Mouse (Mus musculus) heart, embryonic 15.5 days (tissue): ENCODE measurements at regions not wholly inside any gene's neighbourhood (a gene's known extent, or its start where the extent isn't known, plus 50 kb on each side); places are given as distances from the start of the nearest gene placed in this dataset.

Experiments
- ATAC-seq: fragments of 200-750 bp; cut with Nextera tagmentation; replicated peaks from 2 replicates; pipeline ENCODE4 v1.8.0; 2017; ENCODE audit warnings: low read depth, moderate TSS enrichment; ENCODE audit not compliant: insufficient number of reproducible peaks, insufficient read depth, low FRiP score
- H3K27ac ChIP-seq: fragments of 300-500 bp; sonication (generic); 2 replicates; pipeline ENCODE4 v1.5.1; 2015; ENCODE audit warnings: mild to moderate bottlenecking, inconsistent platforms
- H3K27me3 ChIP-seq: fragments of 300-500 bp; sonication (generic); 2 replicates; pipeline ENCODE4 v1.6.1; 2015; ENCODE audit warnings: inconsistent platforms
- H3K36me3 ChIP-seq: fragments of 300-500 bp; sonication (generic); 2 replicates; pipeline ENCODE4 v1.6.1; 2015; ENCODE audit warnings: mild to moderate bottlenecking, inconsistent platforms
- H3K4me1 ChIP-seq: fragments of 300-500 bp; sonication (generic); replicated peaks from 2 replicates; pipeline ENCODE4 v1.6.1; 2015; ENCODE audit warnings: inconsistent platforms
- H3K4me2 ChIP-seq: fragments of 300-500 bp; sonication (generic); 2 replicates; pipeline ENCODE4 v1.6.1; 2015; ENCODE audit warnings: inconsistent platforms, mild to moderate bottlenecking, moderate library complexity
- H3K4me3 ChIP-seq: fragments of 300-500 bp; sonication (generic); 2 replicates; pipeline ENCODE4 v1.5.1; 2015; ENCODE audit warnings: mild to moderate bottlenecking, inconsistent platforms
- H3K9ac ChIP-seq: fragments of 300-500 bp; sonication (generic); 2 replicates; pipeline ENCODE4 v1.6.1; 2015; ENCODE audit warnings: mild to moderate bottlenecking, inconsistent platforms
- H3K9me3 ChIP-seq: fragments of 300-500 bp; sonication (generic); replicated peaks from 2 replicates; pipeline ENCODE4 v1.6.1; 2016; ENCODE audit warnings: inconsistent platforms
- WGBS: fragments of 180-500 bp; shearing (Covaris S2); methylation state at CpG from one replicate; pipeline ENCODE4 v1.1.7; 2015; ENCODE audit warnings: mixed read lengths; 5-methylcytosine and 5-hydroxymethylcytosine counted together

- 83% methylated on average over 8 of the region's 8 CpGs for WGBS
These were observed 135.9 kb upstream of the Mkln1 start for GRCm38 (mm10) chr6:31262651-31263050.

GRCm38 (mm10) chr6:31263821-31264220, 134.7 kb upstream of the Mkln1 start:
- 70% methylated on average over 6 of the region's 6 CpGs for WGBS
- Histone ChIP-seq H3K27ac (no peak overlapping the region), H3K36me3 (no peaks in the 10 kb centered on the region), H3K4me3 (no peak overlapping the region), H3K4me1 (no peaks in the 10 kb centered on the region), H3K9me3 (no peaks in the 10 kb centered on the region), H3K27me3 (no peaks in the 10 kb centered on the region), H3K9ac (no peak overlapping the region), H3K4me2 (no peak overlapping the region)
- ATAC-seq: no peak

More at GRCm38 (mm10) chr6:31262651-31263050, 135.9 kb upstream of the Mkln1 start:
- Histone ChIP-seq H3K4me3 (no peak overlapping the region), H3K27me3 (no peaks in the 10 kb centered on the region), H3K4me2 (no peak overlapping the region), H3K4me1 (no peaks in the 10 kb centered on the region), H3K9me3 (no peaks in the 10 kb centered on the region), H3K9ac (no peak overlapping the region), H3K36me3 (no peaks in the 10 kb centered on the region), H3K27ac (no peak overlapping the region)
- ATAC-seq: no peak

DNA sequence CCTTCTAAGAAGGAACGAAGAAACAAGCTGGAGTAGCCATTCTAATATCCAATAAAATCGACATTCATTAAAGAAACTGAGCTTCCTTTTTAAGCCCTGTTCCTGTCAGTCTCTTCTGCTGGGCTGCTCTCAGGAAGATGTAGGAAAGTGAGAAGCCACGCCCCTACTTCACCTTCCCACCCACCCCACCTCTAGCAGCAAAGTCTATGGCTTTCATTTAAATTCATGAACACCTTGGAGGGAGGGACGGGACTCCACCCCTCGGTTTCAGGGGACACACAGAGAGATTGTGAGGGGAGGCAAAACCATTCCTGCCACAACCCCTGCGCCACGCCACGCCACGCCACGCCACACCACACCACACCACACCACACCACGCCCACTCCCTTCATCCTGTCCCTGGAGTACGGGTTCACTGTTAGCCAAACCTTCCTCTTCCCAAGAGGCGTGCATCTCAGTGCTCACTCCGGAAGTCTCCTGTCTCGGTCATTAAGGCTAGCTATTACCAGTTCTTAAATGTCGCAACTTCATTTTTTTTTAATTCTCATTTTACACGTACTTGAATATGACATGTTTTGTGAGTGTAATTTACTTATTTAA, 132.0 kb upstream of the Mkln1 start:
- Histone ChIP-seq H3K27ac (no peak overlapping the region), H3K4me3 (no peak overlapping the region), H3K36me3 (no peaks in the 10 kb centered on the region), H3K27me3 (no peaks in the 10 kb centered on the region), H3K9ac (no peak overlapping the region), H3K9me3 (no peaks in the 10 kb centered on the region), H3K4me2 (no peak overlapping the region), H3K4me1 (no peaks in the 10 kb centered on the region)
- ATAC-seq: no peak
- WGBS: 66% methylated on average over 17 of the region's 17 CpGs

DNA sequence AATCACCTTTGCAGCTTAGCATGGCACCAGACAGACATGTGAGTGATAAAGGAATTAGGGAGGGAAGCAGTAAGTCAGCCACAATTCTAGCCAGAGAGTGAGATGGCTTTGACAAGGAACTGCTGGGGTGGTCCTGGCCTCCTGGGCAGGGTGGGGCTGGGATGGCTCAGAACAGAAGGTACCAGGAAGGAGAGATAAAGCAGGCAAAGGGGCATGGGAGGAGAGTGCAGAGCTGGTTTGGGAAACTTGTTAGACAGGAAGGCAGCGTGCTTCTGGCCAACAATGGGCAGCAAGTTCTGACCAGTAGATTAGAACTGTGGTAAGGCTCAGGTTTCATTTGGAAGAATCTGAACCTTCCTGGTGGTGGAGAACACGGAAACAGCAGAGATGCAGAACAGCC, 130.5 kb upstream of the Mkln1 start:
- Histone ChIP-seq H3K27me3 (no peaks in the 10 kb centered on the region), H3K27ac (no peak overlapping the region), H3K4me3 (no peak overlapping the region), H3K9ac (no peak overlapping the region), H3K4me2 (no peak overlapping the region), H3K9me3 (no peaks in the 10 kb centered on the region), H3K4me1 (no peaks in the 10 kb centered on the region), H3K36me3 (no peaks in the 10 kb centered on the region)
- ATAC-seq: no peak
- WGBS: 57% methylated on average over 2 of the region's 2 CpGs

DNA sequence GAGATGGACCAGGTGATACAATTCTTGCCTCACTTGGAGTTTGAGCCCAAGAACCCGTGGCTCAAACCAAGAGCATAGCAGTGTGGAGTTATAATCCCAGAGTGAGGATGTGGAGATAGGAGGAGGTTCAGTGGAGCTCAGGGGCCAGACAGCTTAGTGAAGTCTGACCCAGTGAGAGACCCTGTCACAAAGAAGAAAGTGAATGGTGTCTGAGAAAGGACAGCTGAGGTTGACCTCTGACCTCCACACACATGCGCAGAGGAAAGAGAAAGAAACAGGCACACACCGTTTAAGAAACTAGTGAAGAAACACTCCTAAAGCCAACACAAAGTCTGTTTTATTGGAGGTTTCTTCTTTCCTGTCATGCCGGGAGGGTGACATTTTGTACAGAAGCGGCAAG, 124.7 kb upstream of the Mkln1 start:
- Histone ChIP-seq H3K27me3 (no peaks in the 10 kb centered on the region), H3K4me3 (no peak overlapping the region), H3K27ac (no peak overlapping the region), H3K9ac (no peak overlapping the region), H3K4me2 (no peak overlapping the region), H3K9me3 (no peaks in the 10 kb centered on the region), H3K36me3 (no peaks in the 10 kb centered on the region), H3K4me1 (no peaks in the 10 kb centered on the region)
- WGBS: 60% methylated on average over 5 of the region's 5 CpGs
- no peak for ATAC-seq

GRCm38 (mm10) chr6:31274236-31274635, 124.3 kb upstream of the Mkln1 start:
- no peak overlapping the region for H3K4me3 ChIP-seq
- 21% methylated on average over 11 of the region's 11 CpGs for WGBS
- H3K9ac ChIP-seq: no peak overlapping the region
- no peaks in the 10 kb centered on the region for H3K9me3 ChIP-seq
- H3K4me1 ChIP-seq: no peaks in the 10 kb centered on the region
- no peaks in the 10 kb centered on the region for H3K36me3 ChIP-seq
- H3K4me2 ChIP-seq: no peak overlapping the region
- no peak for ATAC-seq
- H3K27me3 ChIP-seq: no peaks in the 10 kb centered on the region
- H3K27ac ChIP-seq: no peak overlapping the region

DNA sequence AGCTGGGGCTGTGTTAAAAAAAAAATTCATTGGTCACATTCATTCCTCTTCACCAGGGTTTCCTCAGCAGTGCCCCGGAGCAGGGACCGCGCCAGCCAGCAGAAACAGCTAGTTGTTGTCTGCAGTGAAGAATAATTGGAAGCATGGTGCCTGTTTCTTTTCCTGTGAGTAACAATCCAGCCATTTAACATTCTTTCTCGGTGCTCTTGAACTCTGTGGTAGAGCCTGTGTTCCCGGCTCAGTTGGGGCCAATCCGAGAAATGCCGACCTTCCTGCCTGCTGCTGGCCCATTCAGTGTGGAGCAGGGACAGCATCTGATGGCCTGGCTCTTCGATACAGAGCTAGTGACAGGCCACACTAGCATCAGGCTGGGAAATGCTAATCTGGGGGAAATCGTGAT, 120.7 kb upstream of the Mkln1 start:
- 66% methylated on average over 9 of the region's 9 CpGs for WGBS
- no peak for ATAC-seq
- H3K9me3 ChIP-seq: no peaks in the 10 kb centered on the region
- no peaks in the 10 kb centered on the region for H3K27me3 ChIP-seq
- H3K4me1 ChIP-seq: no peaks in the 10 kb centered on the region
- H3K9ac ChIP-seq: no peak overlapping the region
- no peak overlapping the region for H3K4me2 ChIP-seq
- H3K27ac ChIP-seq: no peak overlapping the region
- H3K4me3 ChIP-seq: no peak overlapping the region
- no peaks in the 10 kb centered on the region for H3K36me3 ChIP-seq

DNA sequence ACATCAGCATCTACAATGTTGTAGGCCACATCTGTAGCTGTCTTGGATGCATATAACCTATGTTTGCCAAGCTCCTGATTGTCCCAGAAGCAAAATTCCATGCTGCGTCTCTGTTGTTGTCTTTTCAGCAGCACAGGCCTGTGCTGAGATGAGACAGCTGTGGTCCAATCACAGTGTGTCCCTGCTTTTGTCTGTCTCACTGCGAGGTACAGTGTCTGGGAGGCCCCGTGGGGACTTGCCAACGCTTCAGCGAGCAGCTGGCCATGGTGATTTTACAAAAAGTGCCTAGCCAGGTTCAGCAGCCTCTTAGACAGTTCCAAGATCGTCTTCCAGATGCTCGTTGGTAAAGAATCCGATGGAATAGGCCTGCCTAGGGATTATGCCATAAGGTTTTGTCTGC, 114.6 kb upstream of the Mkln1 start:
- ATAC-seq: no peak
- Histone ChIP-seq H3K4me3 (no peak overlapping the region), H3K36me3 (no peaks in the 10 kb centered on the region), H3K9me3 (no peaks in the 10 kb centered on the region), H3K4me2 (no peak overlapping the region), H3K4me1 (peaks cover 10% of the 10 kb centered on the region), H3K27me3 (no peaks in the 10 kb centered on the region), H3K27ac (no peak overlapping the region), H3K9ac (no peak overlapping the region)
- 57% methylated on average over 8 of the region's 8 CpGs for whole genome bisulfite sequencing

DNA sequence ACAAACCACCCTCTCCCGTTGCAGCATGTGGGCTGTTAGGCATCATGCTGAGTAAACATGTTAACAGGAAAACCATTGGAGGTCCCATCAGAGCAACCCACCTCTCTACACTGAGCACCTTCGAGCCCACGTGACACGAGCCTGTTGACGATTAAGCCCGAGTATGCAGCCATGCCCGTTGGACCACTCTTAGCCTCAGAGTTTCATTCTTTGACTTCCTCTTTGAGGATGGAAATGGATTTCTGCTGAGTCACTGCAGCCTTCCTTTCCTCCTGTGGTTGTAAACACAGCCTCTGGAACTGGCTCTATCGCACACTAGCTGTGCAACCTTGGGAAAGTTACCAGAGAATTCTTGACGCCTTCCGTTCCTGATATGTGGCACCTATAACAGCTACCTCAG, 114.1 kb upstream of the Mkln1 start:
- Histone ChIP-seq H3K9ac (no peak overlapping the region), H3K36me3 (no peaks in the 10 kb centered on the region), H3K4me1 (peaks cover 13% of the 10 kb centered on the region), H3K4me2 (no peak overlapping the region), H3K9me3 (no peaks in the 10 kb centered on the region), H3K27ac (no peak overlapping the region), H3K4me3 (no peak overlapping the region), H3K27me3 (no peaks in the 10 kb centered on the region)
- no peak for ATAC-seq
- WGBS: 78% methylated on average over 10 of the region's 10 CpGs

GRCm38 (mm10) chr6:31285064-31285463, 113.5 kb upstream of the Mkln1 start:
- Histone ChIP-seq H3K36me3 (no peaks in the 10 kb centered on the region), H3K4me3 (no peak overlapping the region), H3K27me3 (no peaks in the 10 kb centered on the region; the same call in 1 of the 2 replicates), H3K9me3 (no peaks in the 10 kb centered on the region), H3K4me2 (no peak overlapping the region), H3K27ac (no peak overlapping the region), H3K9ac (no peak overlapping the region), H3K4me1 (peaks cover 13% of the 10 kb centered on the region)
- ATAC-seq: no peak
- 87% methylated on average over 19 of the region's 19 CpGs for WGBS

- Histone ChIP-seq H3K27ac (no peak overlapping the region), H3K4me1 (peaks cover 13% of the 10 kb centered on the region), H3K4me3 (no peak overlapping the region), H3K9ac (no peak overlapping the region), H3K4me2 (no peak overlapping the region), H3K36me3 (no peaks in the 10 kb centered on the region), H3K27me3 (no peaks in the 10 kb centered on the region; the same call in 1 of the 2 replicates), H3K9me3 (no peaks in the 10 kb centered on the region)
- 73% methylated on average over 11 of the region's 11 CpGs for WGBS
- no peak for ATAC-seq
These were observed 112.4 kb upstream of the Mkln1 start for GRCm38 (mm10) chr6:31285981-31286737.

DNA sequence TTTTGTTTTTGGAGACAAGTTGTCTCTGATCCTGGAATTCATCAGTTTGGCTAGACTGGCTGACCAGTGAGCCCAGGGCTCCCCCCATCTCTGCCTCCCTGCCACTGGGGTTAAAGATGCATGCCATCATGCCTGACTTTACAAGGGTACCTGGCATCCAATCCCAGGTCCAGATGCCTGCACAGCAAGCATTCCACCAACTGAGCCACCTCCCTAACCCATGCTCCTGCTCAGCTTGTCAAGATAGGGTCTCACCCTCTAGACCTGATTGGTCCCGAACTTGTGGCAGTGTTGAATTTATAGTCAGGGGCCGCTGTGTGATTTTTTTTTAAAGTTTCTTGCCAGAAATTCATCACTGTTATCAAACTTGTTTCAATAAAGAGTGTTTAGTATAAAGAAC, 111.4 kb upstream of the Mkln1 start:
- Histone ChIP-seq H3K9ac (no peak overlapping the region), H3K4me2 (no peak overlapping the region), H3K9me3 (no peaks in the 10 kb centered on the region), H3K4me1 (peaks cover 13% of the 10 kb centered on the region), H3K36me3 (no peaks in the 10 kb centered on the region), H3K4me3 (no peak overlapping the region), H3K27ac (no peak overlapping the region), H3K27me3 (no peaks in the 10 kb centered on the region; the same call in none of the 2 replicates)
- no peak for ATAC-seq
- WGBS: 48% methylated on average over 2 of the region's 2 CpGs
